Mouse (Mus musculus) mature B cell (primary cell): ENCODE measurements around the gene Olfr922.

Experiments used
- in situ Hi-C: fragments of 300-500 bp; cut with MboI; formaldehyde crosslinking; loops from 2 replicates; pipeline ENCODE4 v1.14.3; 2019

The Olfr922 gene

DNA sequence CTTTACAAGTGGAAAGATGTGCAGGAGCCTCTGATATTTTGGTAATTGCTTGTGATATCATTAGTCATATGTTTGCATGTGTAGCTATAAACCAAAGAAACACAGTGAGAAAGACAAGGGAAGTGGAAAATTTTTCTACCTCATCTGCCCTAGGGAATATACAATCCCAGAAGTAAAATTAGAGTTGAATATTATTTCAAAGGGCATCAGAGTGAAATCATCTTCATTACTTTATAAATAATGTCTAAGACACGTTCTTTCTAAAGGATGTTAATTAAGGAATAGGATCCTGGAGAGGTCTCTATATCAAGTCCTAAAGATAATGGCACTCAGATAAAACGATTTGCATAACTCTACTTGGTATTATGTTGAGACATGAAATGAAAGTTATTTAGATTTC is at the start of gene Olfr922:
Olfr922 (plus strand) TSS at position 301 of the 400 bp plus-strand sequence.
- in situ Hi-C loops: no loop called here

DNA sequence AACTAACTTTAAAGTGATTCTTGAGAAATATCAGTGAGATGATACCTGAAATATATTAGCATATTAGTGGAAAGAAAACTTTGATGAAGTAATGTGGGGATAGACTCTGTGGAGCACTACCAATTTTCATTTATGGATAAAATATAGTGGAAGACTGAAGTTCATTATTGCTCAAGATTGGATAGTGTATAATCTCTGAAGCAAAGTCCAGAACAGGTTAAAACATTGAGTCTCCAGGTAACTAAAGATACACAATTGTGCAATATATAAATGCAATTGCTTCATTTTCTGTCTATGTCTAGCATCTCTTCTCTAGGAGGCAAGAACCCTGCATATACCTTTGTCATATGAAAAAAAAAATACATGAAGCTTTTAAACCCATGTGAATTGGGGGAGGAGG is 41.6 kb upstream of the Olfr922 start, which contains the start of gene Olfr921:
Olfr921 (plus strand) TSS at position 301 of the 400 bp plus-strand sequence.
- in situ Hi-C loops: no loop called here

GRCm38 (mm10) chr9:38792689-38793088 is 21.7 kb upstream of the Olfr922 start:
- in situ Hi-C loops: no loop called here

DNA sequence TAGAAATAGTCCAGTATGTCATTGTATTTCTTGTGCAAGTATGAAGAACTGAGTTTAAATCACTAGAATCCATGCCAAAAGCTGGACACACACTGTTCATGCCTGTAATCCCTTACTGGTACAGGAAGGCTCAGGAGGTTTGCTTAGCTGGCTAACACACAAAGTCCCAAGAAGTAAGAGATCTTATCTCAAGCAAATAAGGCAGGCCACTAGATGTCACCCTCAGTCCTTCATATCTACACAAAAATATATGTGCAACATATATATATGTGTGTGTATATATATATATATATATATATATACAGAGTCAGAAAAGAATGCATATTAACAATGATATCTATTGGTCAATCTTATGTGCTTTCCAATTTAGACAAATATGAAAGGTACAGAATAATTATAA is 8.7 kb upstream of the Olfr922 start:
- in situ Hi-C loops: no loop called here

- in situ Hi-C loops: no loop called here
Observed at GRCm38 (mm10) chr9:38815458-38815986, 1.1 kb downstream of the Olfr922 start.

GRCm38 (mm10) chr9:38826245-38826644 is 11.8 kb downstream of the Olfr922 start, which contains the start of gene Olfr923:
Gene Olfr923, plus strand, starts transcription at chr9:38826545.
- in situ Hi-C loops: no loop called here

DNA sequence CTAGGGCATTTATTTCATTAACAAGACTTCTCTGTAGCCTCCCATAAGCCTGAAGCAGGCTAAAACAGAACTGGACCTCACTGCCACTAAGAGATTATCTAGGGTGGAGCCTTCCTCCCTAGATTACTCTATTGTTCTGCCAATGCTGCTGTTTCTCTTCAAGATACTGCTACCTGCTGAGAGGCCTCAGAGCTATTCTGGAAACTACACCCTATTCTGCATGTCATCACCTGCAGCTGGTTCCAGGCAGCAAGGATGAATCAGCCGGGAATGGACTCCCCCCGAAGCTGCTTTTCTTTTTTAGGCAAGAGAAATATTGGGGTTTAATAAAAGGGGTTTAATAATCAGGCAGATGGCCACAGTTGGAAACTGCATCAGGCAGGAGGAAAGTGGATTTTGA is 18.6 kb downstream of the Olfr922 start:
- in situ Hi-C loops: no loop called here

- in situ Hi-C loops: no loop called here
Observed at GRCm38 (mm10) chr9:38844149-38844548, 29.7 kb downstream of the Olfr922 start, which contains the start of gene Olfr924. Gene Olfr924, plus strand, starts transcription at chr9:38844449.

DNA sequence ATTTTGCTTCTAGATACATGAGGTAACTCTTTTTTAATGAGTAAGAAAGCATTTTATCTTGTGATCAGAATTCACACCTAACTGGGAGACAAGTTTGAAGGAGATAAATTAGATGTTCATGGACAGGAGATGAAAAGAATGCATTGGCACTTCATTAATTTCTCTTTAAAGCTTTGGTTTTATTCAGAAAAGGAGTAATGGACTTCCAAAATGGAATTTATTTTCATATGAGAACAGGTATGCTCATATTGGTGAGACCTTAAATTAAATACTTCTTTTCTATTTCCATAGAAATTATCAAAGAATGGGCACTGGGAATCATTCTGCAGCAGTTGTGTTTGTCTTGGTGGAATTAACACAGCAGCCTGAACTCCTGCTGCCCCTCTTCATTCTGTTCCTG is 40.3 kb downstream of the Olfr922 start, which contains the start of gene Olfr26:
Olfr26 (plus strand) TSS at position 301 of the 400 bp plus-strand sequence.
- in situ Hi-C loops: no loop called here
